Mouse (Mus musculus) stomach, embryonic 14.5 days (tissue): ENCODE data around the gene 3110082I17Rik. TPM values are rescaled to one million over a fixed set of nuclear protein-coding genes. Genes with fewer than 3 reads are reported as not detected.

ENCODE experiments used
- ATAC-seq: fragments of 200-750 bp; cut with Nextera tagmentation; 2 replicates; pipeline ENCODE4 v1.8.0; 2017; ENCODE audit warnings: low read depth, moderate TSS enrichment; ENCODE audit not compliant: insufficient number of reproducible peaks, insufficient read depth, low FRiP score
- H3K27ac ChIP-seq: fragments of 300-500 bp; sonication (generic); 2 replicates; pipeline ENCODE4 v1.5.1; 2014; ENCODE audit warnings: mild to moderate bottlenecking, low read length, moderate library complexity, mixed read lengths
- H3K27me3 ChIP-seq: fragments of 300-500 bp; sonication (generic); 2 replicates; pipeline ENCODE4 v1.6.1; 2014; ENCODE audit warnings: low read length, control low read depth, mixed read lengths; ENCODE audit not compliant: control insufficient read depth, insufficient read depth
- H3K36me3 ChIP-seq: fragments of 300-500 bp; sonication (generic); 2 replicates; pipeline ENCODE4 v1.6.1; 2014; ENCODE audit warnings: mild to moderate bottlenecking, control low read depth, low read length, moderate library complexity, mixed read lengths; ENCODE audit not compliant: control insufficient read depth, insufficient read depth
- H3K4me1 ChIP-seq: fragments of 300-500 bp; sonication (generic); 2 replicates; pipeline ENCODE4 v1.6.1; 2014; ENCODE audit warnings: low read length, control low read depth, mixed read lengths; ENCODE audit not compliant: control insufficient read depth, insufficient read depth
- H3K4me2 ChIP-seq: fragments of 300-500 bp; sonication (generic); replicated peaks from 2 replicates; pipeline ENCODE4 v1.6.1; 2014; ENCODE audit warnings: low read depth, low read length, control low read depth
- H3K4me3 ChIP-seq: fragments of 300-500 bp; sonication (generic); 2 replicates; pipeline ENCODE4 v1.5.1; 2014; ENCODE audit warnings: low read depth, low read length, control low read depth
- H3K9ac ChIP-seq: fragments of 300-500 bp; sonication (generic); replicated peaks from 2 replicates; pipeline ENCODE4 v1.6.1; 2014; ENCODE audit warnings: low read depth, mild to moderate bottlenecking, control low read depth, low read length, moderate library complexity, mixed read lengths
- H3K9me3 ChIP-seq: fragments of 300-500 bp; sonication (generic); 2 replicates; pipeline ENCODE4 v1.6.1; 2016; ENCODE audit warnings: low read depth, low read length, control low read depth; ENCODE audit not compliant: control insufficient read depth
- WGBS: fragments of 180-500 bp; shearing (Covaris S2); extraction: QIAGEN DNeasy Blood & Tissue Kit; methylation state at CpG from one replicate; pipeline ENCODE4 v1.1.7; 2014; 5-methylcytosine and 5-hydroxymethylcytosine counted together
- polyA plus RNA-seq: library from polyadenylated mRNA; unstranded; fragments of >200 nt; fragmentation: Nextera tagmentation; extraction: Ambion mirVana; gene quantifications from 2 replicates; pipeline ENCODE4 v1.2.1, GENCODE M21; 2014

3110082I17Rik gene
- polyA plus RNA-seq, 1 experiment from 2014 or later: 37.7 TPM

- H3K27me3 ChIP-seq: no peaks in the 10 kb centered on the region
- no peaks in the 10 kb centered on the region for H3K36me3 ChIP-seq
- no peak overlapping the region for H3K4me2 ChIP-seq
- H3K9ac ChIP-seq: no peak overlapping the region
- 63% methylated on average over 7 of the region's 7 CpGs for WGBS
- ATAC-seq: no peak
- no peaks in the 10 kb centered on the region for H3K9me3 ChIP-seq
- no peak overlapping the region for H3K27ac ChIP-seq
- H3K4me1 ChIP-seq: 0 out of 2 replicates have a peak, but pooled peaks cover 2% of the 10 kb centered on the region
- no peak overlapping the region for H3K4me3 ChIP-seq
Observed at GRCm38 (mm10) chr5:139405478-139405877, 54.8 kb downstream of the 3110082I17Rik start.

GRCm38 (mm10) chr5:139404801-139405401, 55.4 kb downstream of the 3110082I17Rik start, which contains the start of gene C130050O18Rik:
Gene C130050O18Rik (plus strand): TSS chr5:139405280.
- no peak within 1 kb of the TSS for H3K9ac ChIP-seq
- no peak within 1 kb of the TSS for H3K27ac ChIP-seq
- no peak within 1 kb of the TSS for H3K4me2 ChIP-seq
- H3K4me1 ChIP-seq: 0 out of 2 replicates have a peak, but pooled peaks cover 2% of the 10 kb centered on the region
- 74% methylated on average over 6 of the region's 6 CpGs for WGBS
- no peaks in the 10 kb centered on the region for H3K9me3 ChIP-seq
- ATAC-seq: no peak; the same call in 1 of the 2 replicates
- no peak within 1 kb of the TSS for H3K4me3 ChIP-seq
- no peaks in the 10 kb centered on the region for H3K27me3 ChIP-seq
- no peaks in the 10 kb centered on the region for H3K36me3 ChIP-seq

DNA sequence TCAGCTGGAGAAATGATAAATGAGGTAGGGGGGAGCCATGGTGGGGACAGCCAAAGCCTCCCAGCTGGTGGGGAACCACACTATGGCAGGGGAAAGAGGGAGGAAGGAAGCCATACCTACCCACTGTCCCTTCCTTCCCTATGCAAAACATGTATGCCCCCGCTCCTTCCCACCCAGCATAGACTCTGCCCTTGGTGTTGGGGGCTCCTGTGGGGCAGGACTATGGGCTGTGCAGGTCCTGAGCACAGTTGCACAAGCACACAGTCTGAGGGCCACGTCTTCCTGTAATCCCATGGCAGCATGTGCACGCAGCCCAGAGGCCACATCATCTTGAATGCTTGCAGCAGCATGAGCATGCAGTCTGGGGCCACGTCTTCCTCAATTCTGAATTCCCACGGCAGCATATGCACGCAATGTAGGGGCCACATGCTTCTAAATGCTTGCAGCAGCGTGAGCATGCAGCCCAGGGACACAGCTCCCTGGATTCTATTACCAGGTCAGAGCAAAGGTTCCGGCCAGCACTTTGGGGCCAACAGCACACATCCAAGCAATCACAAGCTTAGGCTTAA, 56.6 kb downstream of the 3110082I17Rik start:
- no peaks in the 10 kb centered on the region for H3K36me3 ChIP-seq
- H3K9me3 ChIP-seq: no peaks in the 10 kb centered on the region
- H3K4me3 ChIP-seq: no peak overlapping the region
- H3K27ac ChIP-seq: no peak overlapping the region
- 84% methylated on average over 8 of the region's 8 CpGs for WGBS
- no peak overlapping the region for H3K9ac ChIP-seq
- ATAC-seq: no peak
- H3K4me1 ChIP-seq: 0 out of 2 replicates have a peak, but pooled peaks cover 2% of the 10 kb centered on the region
- H3K27me3 ChIP-seq: no peaks in the 10 kb centered on the region
- no peak overlapping the region for H3K4me2 ChIP-seq

- H3K9me3 ChIP-seq: no peaks in the 10 kb centered on the region
- WGBS: 93% methylated on average over 2 of the region's 2 CpGs
- no peak overlapping the region for H3K4me3 ChIP-seq
- H3K9ac ChIP-seq: no peak overlapping the region
- no peaks in the 10 kb centered on the region for H3K27me3 ChIP-seq
- H3K36me3 ChIP-seq: no peaks in the 10 kb centered on the region
- H3K4me1 ChIP-seq: 0 out of 2 replicates have a peak, but pooled peaks cover 2% of the 10 kb centered on the region
- H3K27ac ChIP-seq: no peak overlapping the region
- no peak for ATAC-seq
- H3K4me2 ChIP-seq: no peak overlapping the region
Observed at GRCm38 (mm10) chr5:139402106-139402505, 58.2 kb downstream of the 3110082I17Rik start.

- H3K9me3 ChIP-seq: no peaks in the 10 kb centered on the region
- no peak for ATAC-seq
- no peaks in the 10 kb centered on the region for H3K27me3 ChIP-seq
- 0 out of 2 replicates have a peak, but pooled peaks cover under 1% of the 10 kb centered on the region for H3K4me1 ChIP-seq
- no peak overlapping the region for H3K4me2 ChIP-seq
- WGBS: 89% methylated on average over 14 of the region's 14 CpGs
- no peak overlapping the region for H3K9ac ChIP-seq
- no peaks in the 10 kb centered on the region for H3K36me3 ChIP-seq
- no peak overlapping the region for H3K4me3 ChIP-seq
- no peak overlapping the region for H3K27ac ChIP-seq
Observed at GRCm38 (mm10) chr5:139399991-139400390, 60.3 kb downstream of the 3110082I17Rik start.

- H3K9me3 ChIP-seq: no peaks in the 10 kb centered on the region
- ATAC-seq: no peak
- no peak overlapping the region for H3K4me2 ChIP-seq
- no peak overlapping the region for H3K4me3 ChIP-seq
- H3K27ac ChIP-seq: no peak overlapping the region
- H3K4me1 ChIP-seq: no peaks in the 10 kb centered on the region
- 79% methylated on average over 5 of the region's 5 CpGs for WGBS
- no peaks in the 10 kb centered on the region for H3K36me3 ChIP-seq
- H3K9ac ChIP-seq: no peak overlapping the region
- no peaks in the 10 kb centered on the region for H3K27me3 ChIP-seq
Observed at GRCm38 (mm10) chr5:139398786-139399185, 61.5 kb downstream of the 3110082I17Rik start.

DNA sequence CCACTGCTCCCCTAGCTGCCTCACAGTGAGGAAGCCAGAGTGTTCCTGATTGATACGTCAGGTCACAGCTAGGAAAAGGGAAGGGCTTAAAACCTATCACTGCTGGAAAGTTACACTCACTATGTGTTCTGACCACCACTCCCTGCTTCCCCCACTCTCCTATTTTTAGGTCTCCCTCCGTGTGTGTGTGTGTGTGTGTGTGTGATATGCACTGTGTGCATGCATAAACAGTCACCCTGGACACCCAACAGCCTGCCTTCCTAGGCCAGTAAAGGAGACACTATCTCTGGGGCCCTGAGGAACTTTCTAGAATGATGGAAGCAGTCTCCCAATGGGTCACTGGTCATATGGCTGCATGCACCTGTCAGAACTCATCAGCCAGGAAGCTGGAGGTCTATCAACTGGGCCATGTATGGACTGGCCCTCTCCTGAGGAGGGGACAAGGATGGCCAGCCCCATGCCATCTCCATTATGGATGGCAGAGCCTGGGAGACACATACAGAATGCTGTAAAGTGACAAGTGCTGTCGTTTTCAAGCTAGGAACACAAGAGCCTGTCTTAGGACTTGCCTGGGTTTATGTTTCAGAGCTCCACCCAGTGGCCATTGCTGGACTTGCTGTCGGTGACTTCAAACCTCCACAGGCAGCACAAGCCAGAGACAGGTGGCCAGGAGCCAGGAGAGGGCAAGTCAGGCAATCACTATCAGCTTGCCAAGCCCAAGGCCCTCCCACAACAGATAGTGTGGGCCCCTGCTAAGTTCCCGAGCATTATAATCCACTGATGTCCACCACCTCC, 62.2 kb downstream of the 3110082I17Rik start:
- no peaks in the 10 kb centered on the region for H3K9me3 ChIP-seq
- H3K4me2 ChIP-seq: no peak overlapping the region
- H3K36me3 ChIP-seq: no peaks in the 10 kb centered on the region
- no peak overlapping the region for H3K4me3 ChIP-seq
- WGBS: 41% methylated on average over 5 of the region's 5 CpGs
- H3K27me3 ChIP-seq: no peaks in the 10 kb centered on the region
- no peak overlapping the region for H3K27ac ChIP-seq
- H3K4me1 ChIP-seq: no peaks in the 10 kb centered on the region
- no peak overlapping the region for H3K9ac ChIP-seq
- peak; percentile 79 for ATAC-seq

DNA sequence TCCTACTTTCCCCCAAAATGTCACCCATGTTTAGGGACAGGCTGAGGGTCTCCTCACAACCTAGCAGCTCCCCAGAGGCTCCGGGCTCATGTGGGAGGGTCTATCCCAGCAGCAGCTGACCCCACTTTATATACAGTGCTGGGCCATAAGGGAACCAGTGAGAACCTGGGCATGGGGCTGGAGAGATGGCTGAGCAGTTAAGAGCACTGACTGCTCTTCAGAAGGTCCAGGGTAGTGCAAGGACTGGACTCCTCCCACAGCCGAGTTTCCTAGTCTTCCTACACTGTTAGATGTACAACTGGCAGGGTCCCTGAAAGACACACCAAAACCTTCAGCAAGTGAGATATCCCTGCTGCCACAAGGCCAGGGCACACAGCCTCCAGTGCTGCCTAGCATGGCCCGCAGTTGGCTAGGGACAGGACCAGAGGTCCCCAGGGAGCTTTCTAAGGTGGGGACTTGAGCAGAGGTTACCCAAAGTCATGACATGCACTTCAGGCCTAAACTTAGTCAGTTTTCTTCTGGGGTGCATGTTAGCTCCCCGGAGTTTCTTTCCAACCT, 62.9 kb downstream of the 3110082I17Rik start:
- Histone ChIP-seq H3K27me3 (no peaks in the 10 kb centered on the region), H3K4me3 (no peak overlapping the region), H3K27ac (no peak overlapping the region), H3K36me3 (no peaks in the 10 kb centered on the region), H3K9me3 (no peaks in the 10 kb centered on the region), H3K4me2 (no peak overlapping the region), H3K4me1 (no peaks in the 10 kb centered on the region), H3K9ac (no peak overlapping the region)
- ATAC-seq: no peak
- 88% methylated on average over 4 of the region's 4 CpGs for WGBS
